Mouse (Mus musculus): ENCODE results near the gene Pard3b. TPM values are rescaled to one million over a fixed set of nuclear protein-coding genes. Genes with fewer than 3 reads are reported as not detected.

The Pard3b gene
- total and polyA plus RNA-seq, 3 experiments, result 0.30 to 0.75 (median 0.63) TPM

DNA sequence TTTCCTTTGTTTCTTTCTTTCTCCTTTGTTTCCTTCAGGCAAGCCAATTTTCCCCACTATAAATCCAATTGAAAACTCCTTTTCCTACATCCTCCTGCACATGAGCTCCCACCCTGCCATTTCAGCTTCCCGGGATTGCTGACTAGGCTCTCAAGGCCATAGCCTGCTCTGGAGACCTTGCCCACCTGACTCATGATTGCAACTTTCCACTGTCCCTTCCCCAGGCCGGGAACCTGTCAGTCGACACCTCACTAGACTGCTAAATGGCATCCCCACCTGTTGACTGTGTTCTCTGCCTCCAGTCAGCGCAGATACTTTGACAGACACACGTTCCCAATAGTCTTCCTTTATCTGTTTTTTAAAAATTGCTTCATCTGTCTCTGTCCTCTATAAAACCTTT, 795.3 kb downstream of the Pard3b start:
- H3K4me2 ChIP-seq (ENCODE audit: insufficient read depth, low read depth, poor library complexity, severe bottlenecking), result no peak overlapping the region
- H3K79me2 ChIP-seq (replicated peaks; ENCODE audit: control insufficient read depth, extremely low read depth, insufficient read depth, poor library complexity, severe bottlenecking), result no peaks in the 10 kb centered on the region
- TF ChIP-seq ZKSCAN1 (IDR thresholded peaks at IDR 0.05; ENCODE audit: borderline replicate concordance, low read depth, low read length), result no peak
- TF ChIP-seq GABPA (IDR thresholded peaks at IDR 0.05; ENCODE audit: insufficient replicate concordance, low read depth, low read length), result no peak
- no peak for TF ChIP-seq JUND (conservative IDR thresholded peaks at IDR 0.05; ENCODE audit: low read depth, low read length)
- TF ChIP-seq POLR2AphosphoS2 (IDR thresholded peaks at IDR 0.05; ENCODE audit: low read depth, low read length), result no peak
- no peak for TF ChIP-seq POLR2A (IDR thresholded peaks at IDR 0.05; ENCODE audit: low read depth, low read length)
- no peak for TF ChIP-seq E2F4 (IDR thresholded peaks at IDR 0.05; ENCODE audit: insufficient replicate concordance, low read depth, low read length)
- TF ChIP-seq CHD2 (IDR thresholded peaks at IDR 0.05; ENCODE audit: low read length), result no peak
- TF ChIP-seq ZNF384 (IDR thresholded peaks at IDR 0.05; ENCODE audit: low read depth, low read length), result no peak
- peaks cover 0 to 6% of the 10 kb centered on the region in 2 experiments; a peak in 1 of 4 replicates for H3K4me1 ChIP-seq (ENCODE audit: control insufficient read depth in 1 of 2, insufficient read depth in 2 of 2)
- in situ Hi-C loops (cut with MboI; ENCODE audit: low pct_ligation_motif_present, low pct_unique_long_range_greater_than_20kb, low sequenced_read_pairs), result no loop called here
- H3K27me3 ChIP-seq (replicated peaks), result no peaks in the 10 kb centered on the region
- no peak overlapping the region for H3K4me3 ChIP-seq (replicated peaks in 1 of 3; ENCODE audit: low read depth in 2 of 3, low read length in 2 of 3, poor library complexity in 1 of 3)
- H3K36me3 ChIP-seq (replicated peaks in 1 of 2; ENCODE audit: control insufficient read depth in 1 of 2, insufficient read depth in 1 of 2, low read length in 1 of 2), result no peaks in the 10 kb centered on the region
- dilution Hi-C loops (cut with MboI; ENCODE audit: extremely low pct_ligation_motif_present, extremely low pct_unique_long_range_greater_than_20kb, low sequenced_read_pairs), result no loop called here
- no peaks in the 10 kb centered on the region for H3K9me3 ChIP-seq (replicated peaks; ENCODE audit: low read length)
- H3K27ac ChIP-seq (ENCODE audit: insufficient read depth, low read depth), result no peak overlapping the region
- no peak for DNase-seq (ENCODE audit: extremely low read depth)
- H3K9ac ChIP-seq (ENCODE audit: insufficient read depth, low read depth), result no peak overlapping the region

- dilution Hi-C loops (cut with MboI; ENCODE audit: extremely low pct_ligation_motif_present, extremely low pct_unique_long_range_greater_than_20kb, low sequenced_read_pairs) (no loop called here), in situ Hi-C loops (cut with MboI; ENCODE audit: low pct_ligation_motif_present, low pct_unique_long_range_greater_than_20kb, low sequenced_read_pairs) (no loop called here)
- H3K4me3 ChIP-seq (replicated peaks in 1 of 3; ENCODE audit: low read depth in 2 of 3, low read length in 2 of 3, poor library complexity in 1 of 3), result no peak overlapping the region
- H3K4me1 ChIP-seq (ENCODE audit: control insufficient read depth in 1 of 2, insufficient read depth in 2 of 2), result peaks cover 0 to 6% of the 10 kb centered on the region in 2 experiments; a peak in 1 of 4 replicates
- H3K36me3 ChIP-seq (replicated peaks in 1 of 2; ENCODE audit: control insufficient read depth in 1 of 2, insufficient read depth in 1 of 2, low read length in 1 of 2), result no peaks in the 10 kb centered on the region
- TF ChIP-seq TBP (conservative IDR thresholded peaks at IDR 0.05; ENCODE audit: low read depth, low read length) (no peak), JUND (conservative IDR thresholded peaks at IDR 0.05; ENCODE audit: low read depth, low read length) (no peak), USF1 (IDR thresholded peaks at IDR 0.05; ENCODE audit: low read depth, low read length) (peak; percentile 78), MAFK (IDR thresholded peaks at IDR 0.05; ENCODE audit: insufficient replicate concordance, low read length) (no peak), ZMIZ1 (IDR thresholded peaks at IDR 0.05; ENCODE audit: low read depth, low read length) (no peak), CTCF (conservative IDR thresholded peaks at IDR 0.05 in 1 of 2, IDR thresholded peaks at IDR 0.05 in 1 of 2; ENCODE audit: low read depth in 2 of 2, low read length in 2 of 2) (no peak), SMC3 (IDR thresholded peaks at IDR 0.05; ENCODE audit: low read depth, low read length) (no peak), BHLHE40 (IDR thresholded peaks at IDR 0.05; ENCODE audit: low read depth, low read length) (peak; percentile 60), USF2 (conservative IDR thresholded peaks at IDR 0.05; ENCODE audit: low read depth, low read length) (peak; percentile 75), POLR2A (IDR thresholded peaks at IDR 0.05; ENCODE audit: low read depth, low read length) (no peak), MYC (IDR thresholded peaks at IDR 0.05; ENCODE audit: low read depth, low read length) (no peak), RAD21 (IDR thresholded peaks at IDR 0.05; ENCODE audit: low read depth, low read length) (no peak), MAX (IDR thresholded peaks at IDR 0.05; ENCODE audit: low read length) (peak; percentile 33; the same call in 1 of the 2 replicates)
- H3K4me2 ChIP-seq (ENCODE audit: insufficient read depth, low read depth, poor library complexity, severe bottlenecking), result peak overlapping the region; percentile 10; the same call in 1 of the 2 replicates
- H3K27me3 ChIP-seq (replicated peaks), result no peaks in the 10 kb centered on the region
- H3K9me3 ChIP-seq (replicated peaks; ENCODE audit: low read length), result no peaks in the 10 kb centered on the region
- H3K79me2 ChIP-seq (replicated peaks; ENCODE audit: control insufficient read depth, extremely low read depth, insufficient read depth, poor library complexity, severe bottlenecking), result no peaks in the 10 kb centered on the region
- DNase-seq (ENCODE audit: extremely low read depth), result no peak
- H3K27ac ChIP-seq (ENCODE audit: insufficient read depth, low read depth), result no peak overlapping the region
- no peak overlapping the region for H3K9ac ChIP-seq (ENCODE audit: insufficient read depth, low read depth)
Measured at GRCm38 (mm10) chr1:62435844-62436243, 797.2 kb downstream of the Pard3b start.
